Mouse (Mus musculus) kidney, postnatal 36 days (tissue): ENCODE results near the gene Gas1.

Source experiments
- DNase-seq, 2 experiments: peaks; one replicate each; pipeline ENCODE4 v3.0.0; 2021 to 2022; ENCODE audit warnings: mixed read lengths in 2 of 2

The Gas1 gene

GRCm38 (mm10) chr13:60177106-60177796 is at the start of gene Gas1:
Gas1 (minus strand) TSS chr13:60177365.
- DNase-seq = peak; percentile 93 to 96

GRCm38 (mm10) chr13:60226251-60226836 is 49.2 kb upstream of the Gas1 start:
- peak in 1 of 2 experiments; percentile 5 for DNase-seq

GRCm38 (mm10) chr13:60225736-60226135 is 48.6 kb upstream of the Gas1 start:
- peak; percentile 14 for DNase-seq

- DNase-seq = no peak
Measured at GRCm38 (mm10) chr13:60225276-60225675, 48.1 kb upstream of the Gas1 start.

GRCm38 (mm10) chr13:60223797-60224196 is 46.6 kb upstream of the Gas1 start:
- no peak for DNase-seq

GRCm38 (mm10) chr13:60222336-60222735 is 45.2 kb upstream of the Gas1 start:
- DNase-seq = no peak

GRCm38 (mm10) chr13:60213896-60214295 is 36.7 kb upstream of the Gas1 start:
- no peak for DNase-seq

- no peak for DNase-seq
Measured at GRCm38 (mm10) chr13:60207135-60207601, 30.0 kb upstream of the Gas1 start.

- no peak for DNase-seq
Measured at GRCm38 (mm10) chr13:60204746-60205145, 27.6 kb upstream of the Gas1 start.

- DNase-seq = no peak
Measured at GRCm38 (mm10) chr13:60193273-60193672, 16.1 kb upstream of the Gas1 start.

- DNase-seq = no peak
Measured at GRCm38 (mm10) chr13:60189923-60190322, 12.8 kb upstream of the Gas1 start.

GRCm38 (mm10) chr13:60188952-60189351 is 11.8 kb upstream of the Gas1 start:
- no peak for DNase-seq

- peak in 1 of 2 experiments; percentile 9 for DNase-seq
Measured at GRCm38 (mm10) chr13:60187276-60187675, 10.1 kb upstream of the Gas1 start.

- DNase-seq = no peak
Measured at GRCm38 (mm10) chr13:60182346-60182745, 5.2 kb upstream of the Gas1 start.

GRCm38 (mm10) chr13:60179641-60180040 is 2.5 kb upstream of the Gas1 start:
- DNase-seq = no peak

- peak; percentile 96 to 98 for DNase-seq
Measured at GRCm38 (mm10) chr13:60178416-60178815, 1.3 kb upstream of the Gas1 start.

- DNase-seq = no peak
Measured at GRCm38 (mm10) chr13:60177797-60178110, 589 bp upstream of the Gas1 start.

- DNase-seq = no peak
Measured at GRCm38 (mm10) chr13:60176776-60177105, 424 bp downstream of the Gas1 start.

GRCm38 (mm10) chr13:60176136-60176775 is 909 bp downstream of the Gas1 start:
- DNase-seq = peak; percentile 56 to 80

GRCm38 (mm10) chr13:60175490-60176135 is 1.6 kb downstream of the Gas1 start:
- peak; percentile 32 to 75 for DNase-seq

- peak; percentile 8 to 42 for DNase-seq
Measured at GRCm38 (mm10) chr13:60174953-60175352, 2.2 kb downstream of the Gas1 start.

- peak; percentile 58 to 75 for DNase-seq
Measured at GRCm38 (mm10) chr13:60173591-60174524, 3.3 kb downstream of the Gas1 start.

- no peak for DNase-seq
Measured at GRCm38 (mm10) chr13:60173186-60173585, 4.0 kb downstream of the Gas1 start.
